Mouse (Mus musculus) lung, postnatal 0 days (tissue): ENCODE data around the gene Pald1. TPM values are rescaled to one million over a fixed set of nuclear protein-coding genes. Genes with fewer than 3 reads are reported as not detected.

Experiments used
- ATAC-seq: fragments of 200-750 bp; cut with Nextera tagmentation; 2 replicates; pipeline ENCODE4 v1.8.0; 2017; ENCODE audit warnings: moderate library complexity
- DNase-seq: peaks from one replicate; pipeline ENCODE4 v3.0.0-alpha.2; 2016; ENCODE audit warnings: low spot score
- H3K27ac ChIP-seq: fragments of 300-500 bp; sonication (generic); 2 replicates; pipeline ENCODE4 v1.5.1; 2014; ENCODE audit warnings: antibody characterized with exemption, mild to moderate bottlenecking, low read length, mixed read lengths
- H3K27me3 ChIP-seq: fragments of 300-500 bp; sonication (generic); replicated peaks from 2 replicates; pipeline ENCODE4 v1.6.1; 2014; ENCODE audit warnings: low read length, mixed read lengths; ENCODE audit not compliant: insufficient read depth
- H3K36me3 ChIP-seq: fragments of 300-500 bp; sonication (generic); 2 replicates; pipeline ENCODE4 v1.6.1; 2014; ENCODE audit warnings: low read length, mixed read lengths; ENCODE audit not compliant: insufficient read depth
- H3K4me1 ChIP-seq: fragments of 300-500 bp; sonication (generic); 2 replicates; pipeline ENCODE4 v1.6.1; 2014; ENCODE audit warnings: antibody characterized with exemption, low read depth, low read length, mixed read lengths; ENCODE audit not compliant: insufficient read depth
- H3K4me2 ChIP-seq: fragments of 300-500 bp; sonication (generic); replicated peaks from 2 replicates; pipeline ENCODE4 v1.6.1; 2014; ENCODE audit warnings: low read depth, mild to moderate bottlenecking, low read length, moderate library complexity, mixed read lengths
- H3K4me3 ChIP-seq: fragments of 300-500 bp; sonication (generic); 2 replicates; pipeline ENCODE4 v1.5.1; 2014; ENCODE audit warnings: low read depth, low read length
- H3K9ac ChIP-seq: fragments of 300-500 bp; sonication (generic); replicated peaks from 2 replicates; pipeline ENCODE4 v1.6.1; 2014; ENCODE audit warnings: low read depth, mild to moderate bottlenecking
- H3K9me3 ChIP-seq: fragments of 300-500 bp; sonication (generic); 2 replicates; pipeline ENCODE4 v1.6.1; 2016; ENCODE audit warnings: low read length, mixed read lengths
- CTCF ChIP-seq: IDR thresholded peaks from 2 replicates; pipeline ENCODE4 v1.5.1; 2016; ENCODE audit warnings: antibody characterized with exemption, mild to moderate bottlenecking
- EP300 ChIP-seq: IDR thresholded peaks from 2 replicates; pipeline ENCODE4 v1.6.1; 2016; ENCODE audit warnings: antibody characterized with exemption, mild to moderate bottlenecking, control low read depth
- WGBS: fragments of 180-500 bp; shearing (Covaris S2); extraction: QIAGEN DNeasy Blood & Tissue Kit; methylation state at CpG from one replicate; pipeline ENCODE4 v1.1.7; 2014; 5-methylcytosine and 5-hydroxymethylcytosine counted together
- polyA plus RNA-seq: library from polyadenylated mRNA; unstranded; fragments of >200 nt; fragmentation: Nextera tagmentation; extraction: Ambion mirVana; gene quantifications from 2 replicates; pipeline ENCODE4 v1.2.1, GENCODE M21; 2015

The Pald1 gene
- polyA plus RNA-seq, 1 experiment from 2014 or later = 30.4 TPM

- Histone ChIP-seq H3K4me3 (no peak overlapping the region), H3K27ac (0 out of 2 replicates have a peak overlapping the region, but pooled peaks have one; percentile 15), H3K27me3 (no peaks in the 10 kb centered on the region), H3K4me1 (no peaks in the 10 kb centered on the region), H3K9ac (no peak overlapping the region), H3K4me2 (no peak overlapping the region), H3K9me3 (no peaks in the 10 kb centered on the region), H3K36me3 (no peaks in the 10 kb centered on the region)
- 39% methylated on average over 7 of the region's 7 CpGs for WGBS
- peak; percentile 42; the same call in 1 of the 2 replicates for TF ChIP-seq EP300
- TF ChIP-seq CTCF = no peak
- DNase-seq = peak; percentile 73
- peak; percentile 78 for ATAC-seq
These were observed 97.1 kb downstream of the Pald1 start for GRCm38 (mm10) chr10:61286246-61286645.

- no peak for TF ChIP-seq CTCF
- no peak for TF ChIP-seq EP300
- no peaks in the 10 kb centered on the region for H3K27me3 ChIP-seq
- DNase-seq = peak; percentile 78
- H3K27ac ChIP-seq = peak overlapping the region; percentile 15
- ATAC-seq = peak; percentile 84
- no peaks in the 10 kb centered on the region for H3K4me1 ChIP-seq
- H3K4me3 ChIP-seq = no peak overlapping the region
- 61% methylated on average over 11 of the region's 11 CpGs for whole genome bisulfite sequencing
- no peaks in the 10 kb centered on the region for H3K36me3 ChIP-seq
- no peaks in the 10 kb centered on the region for H3K9me3 ChIP-seq
- no peak overlapping the region for H3K9ac ChIP-seq
- no peak overlapping the region for H3K4me2 ChIP-seq
These were observed 98.1 kb downstream of the Pald1 start for GRCm38 (mm10) chr10:61285271-61285670.

GRCm38 (mm10) chr10:61284309-61284708, 99.0 kb downstream of the Pald1 start:
- Histone ChIP-seq H3K9ac (no peak overlapping the region), H3K27me3 (no peaks in the 10 kb centered on the region), H3K4me3 (no peak overlapping the region), H3K4me1 (no peaks in the 10 kb centered on the region), H3K36me3 (no peaks in the 10 kb centered on the region), H3K9me3 (no peaks in the 10 kb centered on the region), H3K27ac (no peak overlapping the region), H3K4me2 (no peak overlapping the region)
- 79% methylated on average over 4 of the region's 4 CpGs for WGBS
- no peak for TF ChIP-seq EP300
- no peak for TF ChIP-seq CTCF
- ATAC-seq = no peak
- no peak for DNase-seq

- Histone ChIP-seq H3K27me3 (no peaks in the 10 kb centered on the region), H3K4me1 (no peaks in the 10 kb centered on the region), H3K9ac (no peak overlapping the region), H3K27ac (no peak overlapping the region), H3K4me2 (no peak overlapping the region), H3K36me3 (no peaks in the 10 kb centered on the region), H3K4me3 (no peak overlapping the region), H3K9me3 (no peaks in the 10 kb centered on the region)
- no peak for TF ChIP-seq CTCF
- no peak for TF ChIP-seq EP300
- DNase-seq (no peak), ATAC-seq (no peak)
- WGBS = 66% methylated on average over 5 of the region's 5 CpGs
These were observed 102.2 kb downstream of the Pald1 start for GRCm38 (mm10) chr10:61281115-61281514.

GRCm38 (mm10) chr10:61277918-61278674, 105.2 kb downstream of the Pald1 start:
- Histone ChIP-seq H3K4me2 (no peak overlapping the region), H3K27ac (0 out of 2 replicates have a peak overlapping the region, but pooled peaks have one; percentile 2), H3K4me1 (no peaks in the 10 kb centered on the region), H3K36me3 (no peaks in the 10 kb centered on the region), H3K9me3 (no peaks in the 10 kb centered on the region), H3K4me3 (no peak overlapping the region), H3K27me3 (no peaks in the 10 kb centered on the region), H3K9ac (no peak overlapping the region)
- no peak for TF ChIP-seq CTCF
- no peak for TF ChIP-seq EP300
- 51% methylated on average over 14 of the region's 14 CpGs for WGBS
- DNase-seq (peak; percentile 70), ATAC-seq (peak; percentile 46)

- Histone ChIP-seq H3K9ac (no peak overlapping the region), H3K36me3 (no peaks in the 10 kb centered on the region), H3K4me1 (no peaks in the 10 kb centered on the region), H3K27me3 (0 out of 2 replicates have a peak, but pooled peaks cover 3% of the 10 kb centered on the region), H3K4me2 (no peak overlapping the region), H3K9me3 (no peaks in the 10 kb centered on the region), H3K27ac (no peak overlapping the region), H3K4me3 (no peak overlapping the region)
- 91% methylated on average over 6 of the region's 6 CpGs for WGBS
- DNase-seq (no peak), ATAC-seq (no peak)
- TF ChIP-seq CTCF (no peak), EP300 (no peak)
These were observed 106.3 kb downstream of the Pald1 start for GRCm38 (mm10) chr10:61277051-61277450.
